Mouse (Mus musculus): Measurements from ENCODE around the gene Plac1.

DNA sequence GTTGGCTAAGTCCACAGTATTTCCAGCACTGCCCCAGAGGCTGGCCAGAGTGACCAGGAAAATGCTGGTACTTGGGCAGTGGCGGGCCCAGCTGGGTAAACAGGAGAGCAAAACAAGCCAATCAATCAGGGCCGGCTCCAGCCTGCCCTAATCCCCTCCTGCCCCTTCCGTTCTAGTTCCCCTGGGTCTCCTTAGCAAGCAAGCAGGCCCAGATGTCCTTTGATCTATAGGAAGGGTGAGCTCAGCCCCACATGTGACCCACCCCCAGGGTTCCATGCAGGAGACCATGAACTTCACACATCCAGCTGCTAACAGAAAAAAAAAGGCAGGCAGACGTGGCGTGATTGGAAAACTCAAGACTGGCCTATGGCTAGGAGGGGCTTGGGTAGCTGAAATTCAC, 43.5 kb downstream of the Plac1 start:
- no peak for TF ChIP-seq POLR2AphosphoS2 (IDR thresholded peaks at IDR 0.05; ENCODE audit: insufficient read length, low read depth)
- no peak for TF ChIP-seq POLR2A (IDR thresholded peaks at IDR 0.05; ENCODE audit: insufficient read length, low read depth)

Data from myocyte (in vitro differentiated cells).